Mouse (Mus musculus) CH12.LX (cell line): ENCODE measurements at regions not wholly inside any gene's neighbourhood (a gene's known extent, or its start where the extent isn't known, plus 50 kb on each side); places are given as distances from the start of the nearest gene placed in this dataset.
A peak's percentile ranks its signal among the peaks of the same experiment; 100 is the strongest.

ENCODE experiments used
- DNase-seq: peaks from one replicate; pipeline ENCODE4 v3.0.0-alpha.2; 2013; ENCODE audit errors: extremely low read depth
- H3K27ac ChIP-seq: 2 replicates; pipeline ENCODE4 v1.5.1; 2012; ENCODE audit warnings: low read depth, mild to moderate bottlenecking, control low read depth, moderate library complexity; ENCODE audit not compliant: insufficient read depth
- H3K27me3 ChIP-seq: replicated peaks from 2 replicates; pipeline ENCODE3; 2012; ENCODE audit warnings: inconsistent platforms
- H3K36me3 ChIP-seq, 2 experiments: replicated peaks in 1 of 2; 2 replicates each; pipeline versions ENCODE3 to v1.6.1; 2012; ENCODE audit warnings: inconsistent platforms in 1 of 2, low read length in 1 of 2, mild to moderate bottlenecking in 1 of 2, mixed read lengths in 1 of 2, moderate library complexity in 1 of 2; ENCODE audit not compliant: control insufficient read depth in 1 of 2, insufficient read depth in 1 of 2
- H3K4me1 ChIP-seq, 2 experiments: 2 replicates each; pipeline ENCODE4 v1.6.1; 2012; ENCODE audit warnings: inconsistent platforms in 1 of 2, moderate library complexity in 1 of 2; ENCODE audit not compliant: insufficient read depth in 2 of 2, control insufficient read depth in 1 of 2
- H3K4me2 ChIP-seq: 2 replicates; pipeline ENCODE4 v1.6.1; 2012; ENCODE audit warnings: low read depth, mild to moderate bottlenecking, control low read depth; ENCODE audit not compliant: poor library complexity, insufficient read depth, severe bottlenecking
- H3K4me3 ChIP-seq, 3 experiments: fragments of 150-350 bp in 1 of 3; sonication (generic) in 1 of 3; replicated peaks in 1 of 3; 2 replicates each; pipeline versions ENCODE3 to v1.5.1; 2011 to 2012; ENCODE audit warnings: low read depth in 2 of 3, low read length in 2 of 3, mild to moderate bottlenecking in 2 of 3, moderate library complexity in 2 of 3, control low read depth in 1 of 3, improper control_type of control experiment in 1 of 3, inconsistent platforms in 1 of 3, mixed read lengths in 1 of 3; ENCODE audit not compliant: poor library complexity in 1 of 3
- H3K79me2 ChIP-seq: replicated peaks from 2 replicates; pipeline ENCODE4 v1.6.1; 2012; ENCODE audit warnings: mild to moderate bottlenecking, moderate library complexity; ENCODE audit not compliant: control insufficient read depth, poor library complexity, insufficient read depth, severe bottlenecking; ENCODE audit errors: extremely low read depth
- H3K9ac ChIP-seq: 2 replicates; pipeline ENCODE4 v1.6.1; 2012; ENCODE audit warnings: low read depth, mild to moderate bottlenecking, control low read depth, moderate library complexity; ENCODE audit not compliant: insufficient read depth
- H3K9me3 ChIP-seq: replicated peaks from 2 replicates; pipeline ENCODE3; 2012; ENCODE audit warnings: low read length, inconsistent platforms, mixed read lengths
- E2F4 ChIP-seq: IDR thresholded peaks from 2 replicates; pipeline ENCODE4 v1.6.1; 2011; ENCODE audit warnings: low read depth, low read length, improper control_type of control experiment; ENCODE audit not compliant: insufficient replicate concordance
- ETS1 ChIP-seq: conservative IDR thresholded peaks from 2 replicates; pipeline ENCODE4 v1.6.1; 2012; ENCODE audit warnings: low read depth, mild to moderate bottlenecking, inconsistent platforms, low read length, improper control_type of control experiment, moderate library complexity
- IRF4 ChIP-seq: IDR thresholded peaks from 2 replicates; pipeline ENCODE4 v1.6.1; 2014; ENCODE audit warnings: low read depth, mild to moderate bottlenecking, inconsistent platforms, low read length, improper control_type of control experiment
- JUN ChIP-seq: IDR thresholded peaks from 2 replicates; pipeline ENCODE4 v1.6.1; 2011; ENCODE audit warnings: low read depth, mild to moderate bottlenecking, low read length, improper control_type of control experiment, moderate library complexity; ENCODE audit not compliant: insufficient read depth
- KAT2A ChIP-seq: IDR thresholded peaks from 2 replicates; pipeline ENCODE4 v1.6.1; 2012; ENCODE audit warnings: low read length, improper control_type of control experiment, inconsistent platforms; ENCODE audit not compliant: insufficient replicate concordance
- MAFK ChIP-seq: IDR thresholded peaks from 2 replicates; pipeline ENCODE4 v1.6.1; 2011; ENCODE audit warnings: low read length, improper control_type of control experiment; ENCODE audit not compliant: insufficient replicate concordance
- MAX ChIP-seq: IDR thresholded peaks from 2 replicates; pipeline ENCODE4 v1.6.1; 2011; ENCODE audit warnings: low read length, improper control_type of control experiment
- MEF2A ChIP-seq: IDR thresholded peaks from 2 replicates; pipeline ENCODE4 v1.6.1; 2014; ENCODE audit warnings: low read depth, mild to moderate bottlenecking, inconsistent platforms, low read length, improper control_type of control experiment, borderline replicate concordance
- NRF1 ChIP-seq: IDR thresholded peaks from 2 replicates; pipeline ENCODE4 v1.6.1; 2014; ENCODE audit warnings: low read depth, mild to moderate bottlenecking, inconsistent platforms, low read length, improper control_type of control experiment, moderate library complexity
- PAX5 ChIP-seq: IDR thresholded peaks from 2 replicates; pipeline ENCODE4 v1.6.1; 2012; ENCODE audit warnings: low read length, inconsistent platforms, mixed read lengths
- POLR2A ChIP-seq: IDR thresholded peaks from 2 replicates; pipeline ENCODE4 v1.6.1; 2011; ENCODE audit warnings: low read depth, mild to moderate bottlenecking, improper control_type of control experiment, low read length
- RCOR1 ChIP-seq: conservative IDR thresholded peaks from 2 replicates; pipeline ENCODE4 v1.6.1; 2012; ENCODE audit warnings: low read depth, mild to moderate bottlenecking, inconsistent platforms, low read length, improper control_type of control experiment
- SIN3A ChIP-seq: IDR thresholded peaks from 2 replicates; pipeline ENCODE4 v1.6.1; 2012; ENCODE audit warnings: low read length, improper control_type of control experiment, inconsistent platforms
- SMC3 ChIP-seq: IDR thresholded peaks from 2 replicates; pipeline ENCODE4 v1.6.1; 2011; ENCODE audit warnings: low read depth, low read length, improper control_type of control experiment
- ZC3H11A ChIP-seq: IDR thresholded peaks from 2 replicates; pipeline ENCODE4 v1.6.1; 2012; ENCODE audit warnings: low read depth, mild to moderate bottlenecking, inconsistent platforms, low read length, improper control_type of control experiment
- ZMIZ1 ChIP-seq: IDR thresholded peaks from 2 replicates; pipeline ENCODE4 v1.6.1; 2012; ENCODE audit warnings: low read depth, mild to moderate bottlenecking, inconsistent platforms, low read length, improper control_type of control experiment
- ZNF384 ChIP-seq: IDR thresholded peaks from 2 replicates; pipeline ENCODE4 v1.6.1; 2012; ENCODE audit warnings: low read depth, low read length, improper control_type of control experiment, inconsistent platforms
- dilution Hi-C: fragments of 300-500 bp; cut with MboI; formaldehyde crosslinking; loops from 2 replicates; pipeline ENCODE4 v1.14.3; 2020; ENCODE audit warnings: low sequenced_read_pairs; ENCODE audit not compliant: extremely low pct_unique_long_range_greater_than_20kb, extremely low pct_ligation_motif_present
- in situ Hi-C: fragments of 300-500 bp; cut with MboI; formaldehyde crosslinking; loops from 3 replicates; pipeline ENCODE4 v1.14.3; 2019; ENCODE audit warnings: low sequenced_read_pairs, low pct_ligation_motif_present, low pct_unique_long_range_greater_than_20kb, mixed read lengths

GRCm38 (mm10) chr9:85391283-85391682 lies 64.1 kb upstream of the Tent5a start:
- dilution Hi-C loops, result no loop called here
- no peak for DNase-seq
- TF ChIP-seq RCOR1 (no peak), ETS1 (no peak), ZMIZ1 (no peak), PAX5 (no peak), KAT2A (no peak), POLR2A (no peak), MAFK (no peak), MEF2A (no peak), ZC3H11A (no peak), JUN (no peak), SIN3A (no peak)
- no peak overlapping the region for H3K27ac ChIP-seq
- H3K4me3 ChIP-seq, result no peak overlapping the region
- H3K9ac ChIP-seq, result no peak overlapping the region
- no peak overlapping the region for H3K4me2 ChIP-seq
- in situ Hi-C loops, result no loop called here
- no peaks in the 10 kb centered on the region for H3K9me3 ChIP-seq
- H3K4me1 ChIP-seq, result peaks cover 0 to 7% of the 10 kb centered on the region in 2 experiments; a peak in 1 of 4 replicates
- no peaks in the 10 kb centered on the region for H3K36me3 ChIP-seq
- H3K79me2 ChIP-seq, result no peaks in the 10 kb centered on the region
- no peaks in the 10 kb centered on the region for H3K27me3 ChIP-seq

- TF ChIP-seq ZNF384 (no peak), NRF1 (no peak), IRF4 (peak; percentile 18; the same call in 1 of the 2 replicates), E2F4 (no peak), MEF2A (0 out of 2 replicates have a peak, but pooled peaks have one; percentile 12), MAX (no peak), SMC3 (no peak)
- in situ Hi-C loops, result no loop called here
- DNase-seq, result peak; percentile 6
These were observed 61.7 kb upstream of the Tent5a start for GRCm38 (mm10) chr9:85388775-85389393.

More at GRCm38 (mm10) chr9:85388775-85389393, 61.7 kb upstream of the Tent5a start:
- Histone ChIP-seq H3K27ac (no peak overlapping the region), H3K27me3 (no peaks in the 10 kb centered on the region), H3K79me2 (no peaks in the 10 kb centered on the region), H3K4me3 (no peak overlapping the region), H3K9me3 (no peaks in the 10 kb centered on the region), H3K36me3 (no peaks in the 10 kb centered on the region), H3K4me1 (peaks cover 0 to 7% of the 10 kb centered on the region in 2 experiments; a peak in 1 of 4 replicates), H3K4me2 (peak overlapping the region; percentile 26; the same call in 1 of the 2 replicates), H3K9ac (no peak overlapping the region)
- dilution Hi-C loops, result no loop called here
